Mouse (Mus musculus) cerebellum, adult 8-10 months (tissue): ENCODE data around the gene Coq8b.
"Not testable (repeated sequence)": the region's sequence is repeated elsewhere in the genome, so short reads cannot be mapped to it uniquely, and the experiment has no call there.

Experiments
- DNase-seq: peaks from one replicate; pipeline ENCODE4 v3.0.0; 2022

Gene Coq8b

DNA sequence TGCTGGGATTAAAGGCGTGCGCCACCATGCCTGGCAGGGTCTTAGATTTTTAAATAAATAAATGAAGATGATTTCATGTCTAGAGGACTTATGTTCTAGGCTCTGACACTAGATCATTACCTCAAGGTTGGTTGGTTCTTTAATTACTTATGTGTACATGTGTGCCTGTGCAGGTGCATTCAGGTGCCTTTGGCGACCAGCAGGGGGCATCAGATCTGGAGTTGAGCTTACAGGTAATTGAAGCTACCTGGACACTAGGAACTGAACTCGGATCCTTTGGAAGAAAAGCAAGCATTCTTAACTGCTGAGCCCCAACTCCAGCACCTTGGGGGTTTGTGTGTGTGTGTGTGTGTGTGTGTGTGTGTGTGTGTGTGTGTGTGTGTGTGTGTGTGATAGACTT, 2.0 kb upstream of the Coq8b start:
- DNase-seq: no peak

- DNase-seq: no peak
These were observed 1.0 kb upstream of the Coq8b start for GRCm38 (mm10) chr7:27231693-27232331.

DNA sequence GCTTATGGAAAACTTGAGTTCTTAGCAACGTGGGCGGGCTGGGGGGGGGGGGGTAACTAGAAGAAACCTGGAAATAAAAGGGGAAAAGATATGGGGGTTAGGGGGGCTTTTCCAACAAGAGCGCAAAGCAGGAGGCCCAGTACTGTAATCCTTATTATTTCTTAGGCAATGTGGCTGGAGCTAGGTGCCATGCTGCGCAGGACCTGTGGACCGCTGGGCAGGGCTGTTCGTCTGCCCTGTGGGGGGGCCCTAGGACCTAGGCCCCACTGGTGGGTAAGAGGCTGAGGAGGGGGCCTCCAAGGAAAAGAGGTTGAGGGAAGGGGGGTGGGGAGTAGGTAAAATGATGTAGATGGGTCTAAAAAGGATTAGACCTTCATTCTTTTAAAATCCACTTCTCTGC, 477 bp downstream of the Coq8b start:
- DNase-seq: no peak

- DNase-seq: no peak
These were observed 2.9 kb downstream of the Coq8b start for GRCm38 (mm10) chr7:27235726-27236125.

- no peak for DNase-seq
These were observed 4.7 kb downstream of the Coq8b start for GRCm38 (mm10) chr7:27237527-27237926.

DNA sequence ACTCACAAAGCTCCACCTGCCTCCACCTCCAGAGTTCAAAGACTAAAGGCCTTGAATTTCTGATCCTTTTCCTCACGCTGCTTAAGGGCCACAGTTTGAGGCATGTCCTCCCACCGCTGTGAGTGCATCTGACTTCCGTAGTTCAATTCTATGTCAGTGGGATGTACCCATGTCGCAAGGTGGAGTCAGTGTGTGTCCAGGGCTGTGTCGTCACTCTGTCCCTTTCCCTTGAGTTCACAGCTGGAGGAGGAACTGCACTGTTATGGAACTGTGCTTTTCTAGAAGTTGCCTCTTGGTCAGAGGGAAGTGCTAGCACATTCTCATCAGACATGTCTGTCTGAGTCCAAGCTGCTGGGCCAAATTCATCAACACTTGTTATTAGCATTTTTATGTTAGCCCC, 5.7 kb downstream of the Coq8b start:
- no peak for DNase-seq

DNA sequence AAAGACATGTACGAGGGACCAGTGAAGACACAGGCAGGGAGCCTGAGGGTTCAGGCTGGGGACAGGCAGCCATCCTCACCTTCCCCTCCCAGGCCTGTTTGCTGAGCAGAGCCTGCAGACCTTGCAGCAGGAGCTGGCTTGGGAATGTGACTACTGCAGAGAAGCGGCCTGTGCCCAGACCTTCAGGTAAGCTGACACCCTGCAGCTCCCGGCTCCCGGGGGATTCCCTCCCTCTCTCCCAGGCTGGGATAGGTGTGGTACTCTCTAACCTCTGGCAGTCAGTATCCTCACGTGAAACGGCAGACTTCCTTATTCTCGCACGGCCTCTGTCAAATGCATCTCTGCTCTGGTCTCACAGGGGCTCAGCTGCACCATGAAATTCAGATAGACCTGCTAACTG, 10.4 kb downstream of the Coq8b start:
- no peak for DNase-seq

GRCm38 (mm10) chr7:27244088-27244487, 11.3 kb downstream of the Coq8b start:
- not testable (repeated sequence) for DNase-seq

DNA sequence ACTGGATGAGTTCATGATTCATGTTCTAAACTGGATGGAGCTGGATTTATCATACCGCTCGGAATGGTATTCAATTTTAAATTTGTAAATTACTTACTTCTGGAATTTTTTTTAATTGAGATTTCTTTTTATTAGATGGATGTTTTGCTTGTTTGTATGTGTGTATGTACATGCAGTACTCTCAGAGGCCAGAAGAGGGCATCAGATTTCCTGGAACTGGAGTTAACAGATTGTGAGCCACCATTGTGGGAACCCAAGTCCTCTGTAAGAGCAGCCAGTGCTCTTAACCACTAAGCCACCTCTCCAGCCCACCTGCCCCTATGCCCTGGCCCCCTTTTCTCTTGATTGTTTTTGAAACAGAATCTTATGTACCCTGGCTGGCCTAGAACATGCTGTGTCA, 16.3 kb downstream of the Coq8b start:
- DNase-seq: no peak

DNA sequence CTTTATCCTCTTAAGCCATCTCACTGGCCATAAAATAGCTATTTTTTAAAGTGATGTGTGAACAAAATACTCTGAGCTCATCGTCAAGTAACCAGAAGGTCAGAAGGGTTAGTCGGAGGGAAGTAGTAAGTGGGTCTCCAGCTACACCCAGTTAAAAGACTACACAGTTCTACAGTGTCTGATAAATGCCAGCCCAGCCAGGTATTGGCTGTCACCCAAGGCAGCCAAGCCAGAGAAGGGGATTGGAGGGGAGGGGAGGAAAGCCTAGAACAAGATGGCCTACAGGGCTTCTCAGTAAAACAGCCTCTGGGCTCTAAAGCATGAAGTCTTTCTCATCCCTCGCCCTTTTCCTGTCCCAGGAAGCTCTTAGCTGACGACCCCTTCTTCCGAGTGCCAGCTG, 17.1 kb downstream of the Coq8b start:
- DNase-seq: no peak

DNA sequence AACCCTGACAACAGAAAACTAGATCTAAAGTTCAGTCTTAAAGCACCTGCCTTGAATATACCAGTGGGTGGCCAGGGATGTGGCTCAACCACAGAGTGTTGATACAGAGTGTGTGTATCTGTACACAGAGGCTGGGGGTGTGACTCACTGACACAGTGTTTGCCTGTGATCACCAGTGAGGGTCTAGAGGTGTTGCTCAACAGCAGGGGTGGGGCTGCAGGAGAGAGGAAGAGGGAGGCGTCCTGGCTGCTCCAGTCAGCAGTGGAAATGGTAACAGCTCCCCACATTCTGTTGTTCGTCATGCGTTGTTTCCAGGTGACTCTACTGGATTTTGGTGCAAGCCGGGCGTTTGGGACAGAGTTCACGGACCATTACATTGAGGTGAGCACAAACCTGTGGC, 19.1 kb downstream of the Coq8b start:
- DNase-seq: no peak

- DNase-seq: peak; percentile 40
These were observed 22.9 kb downstream of the Coq8b start for GRCm38 (mm10) chr7:27255721-27256120.

DNA sequence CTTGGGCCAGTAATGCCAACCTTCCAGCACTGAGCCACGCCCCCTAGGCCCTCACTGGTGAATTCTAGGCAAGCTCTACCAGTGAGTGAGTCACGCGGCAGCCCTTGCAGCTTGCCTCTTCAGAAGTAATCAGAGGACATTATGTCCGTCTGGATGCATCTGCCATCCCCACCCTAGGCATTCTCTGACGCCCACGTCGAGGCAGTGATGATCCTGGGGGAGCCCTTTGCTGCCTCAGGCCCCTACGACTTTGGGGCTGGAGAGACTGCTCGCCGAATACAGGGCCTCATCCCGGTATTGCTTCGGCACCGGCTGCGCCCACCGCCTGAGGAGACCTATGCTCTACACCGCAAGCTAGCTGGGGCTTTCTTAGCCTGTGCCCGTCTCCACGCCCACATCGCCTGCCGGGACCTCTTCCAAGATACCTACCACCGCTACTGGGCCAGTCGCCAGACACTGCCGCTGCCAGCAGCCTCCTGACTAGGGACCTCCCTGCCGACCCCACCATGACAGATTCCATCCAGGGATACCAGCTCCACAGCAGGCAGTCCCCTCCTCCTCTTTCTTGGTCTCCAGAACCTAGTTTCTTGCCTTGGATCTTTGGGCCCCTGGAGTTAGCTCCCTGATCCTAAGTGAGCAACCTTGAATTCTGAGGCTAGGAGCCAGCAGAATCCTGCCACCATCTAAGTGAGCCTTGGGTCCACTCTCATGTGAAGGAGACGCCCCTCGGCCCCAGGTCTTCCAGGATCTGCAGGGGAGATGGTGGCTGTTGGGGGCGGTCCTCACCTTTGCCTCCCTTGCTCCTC, 24.4 kb downstream of the Coq8b start:
- DNase-seq: peak; percentile 78

- no peak for DNase-seq
These were observed 25.0 kb downstream of the Coq8b start for GRCm38 (mm10) chr7:27257852-27258204.

GRCm38 (mm10) chr7:27258205-27258899, 25.5 kb downstream of the Coq8b start, which contains the start of gene Numbl:
TSS of gene Numbl (plus strand) at chr7:27258433.
- peak; percentile 95 for DNase-seq

GRCm38 (mm10) chr7:27259271-27259721, 26.5 kb downstream of the Coq8b start:
- DNase-seq: peak; percentile 54

- no peak for DNase-seq
These were observed 26.9 kb downstream of the Coq8b start for GRCm38 (mm10) chr7:27259771-27260170.

GRCm38 (mm10) chr7:27260856-27261255, 28.0 kb downstream of the Coq8b start:
- no peak for DNase-seq

GRCm38 (mm10) chr7:27261888-27262287, 29.1 kb downstream of the Coq8b start:
- DNase-seq: peak; percentile 32

- DNase-seq: no peak
These were observed 31.9 kb downstream of the Coq8b start for GRCm38 (mm10) chr7:27264761-27265160.

GRCm38 (mm10) chr7:27266515-27267128, 33.8 kb downstream of the Coq8b start:
- DNase-seq: no peak

- no peak for DNase-seq
These were observed 38.6 kb downstream of the Coq8b start for GRCm38 (mm10) chr7:27271423-27271822.

- DNase-seq: no peak
These were observed 41.0 kb downstream of the Coq8b start for GRCm38 (mm10) chr7:27273739-27274351.
